Mouse (Mus musculus) stomach, postnatal 0 days (tissue): ENCODE data around the gene Ulk3.

Experiments used
- CTCF ChIP-seq: IDR thresholded peaks from 2 replicates; pipeline ENCODE4 v1.5.1; 2016; ENCODE audit warnings: antibody characterized with exemption, low read depth, mild to moderate bottlenecking, moderate library complexity
- EP300 ChIP-seq: optimal IDR thresholded peaks from 2 replicates; pipeline ENCODE3; 2016; ENCODE audit warnings: antibody characterized with exemption

GRCm38 (mm10) chr9:57577144-57577849, 12.0 kb upstream of the Ulk3 start:
- no peak for TF ChIP-seq CTCF
- no peak for TF ChIP-seq EP300
